Mouse (Mus musculus): ENCODE results near the gene Hist2h2ac.

GRCm38 (mm10) chr3:96175251-96175650 lies 45.4 kb downstream of the Hist2h2ac start:
- TF ChIP-seq POLR2A (IDR thresholded peaks at IDR 0.05; ENCODE audit: insufficient read depth, low read length) (no peak), CTCF (IDR thresholded peaks at IDR 0.05; ENCODE audit: low read depth, low read length) (no peak), EP300 (IDR thresholded peaks at IDR 0.05; ENCODE audit: insufficient read depth, low read depth, low read length) (no peak)

All from ES-Bruce4 (cell line).